Mouse (Mus musculus) urinary bladder, adult 18-20 months (tissue): Measurements from ENCODE around the gene Rmnd1.
"Not testable (repeated sequence)": the region's sequence is repeated elsewhere in the genome, so short reads cannot be mapped to it uniquely, and the experiment has no call there.

Source experiments
- DNase-seq, 2 experiments: peaks; one replicate each; pipeline ENCODE4 v3.0.0; 2022; ENCODE audit warnings: low spot score in 2 of 2, mixed read lengths in 2 of 2

Rmnd1 gene

DNA sequence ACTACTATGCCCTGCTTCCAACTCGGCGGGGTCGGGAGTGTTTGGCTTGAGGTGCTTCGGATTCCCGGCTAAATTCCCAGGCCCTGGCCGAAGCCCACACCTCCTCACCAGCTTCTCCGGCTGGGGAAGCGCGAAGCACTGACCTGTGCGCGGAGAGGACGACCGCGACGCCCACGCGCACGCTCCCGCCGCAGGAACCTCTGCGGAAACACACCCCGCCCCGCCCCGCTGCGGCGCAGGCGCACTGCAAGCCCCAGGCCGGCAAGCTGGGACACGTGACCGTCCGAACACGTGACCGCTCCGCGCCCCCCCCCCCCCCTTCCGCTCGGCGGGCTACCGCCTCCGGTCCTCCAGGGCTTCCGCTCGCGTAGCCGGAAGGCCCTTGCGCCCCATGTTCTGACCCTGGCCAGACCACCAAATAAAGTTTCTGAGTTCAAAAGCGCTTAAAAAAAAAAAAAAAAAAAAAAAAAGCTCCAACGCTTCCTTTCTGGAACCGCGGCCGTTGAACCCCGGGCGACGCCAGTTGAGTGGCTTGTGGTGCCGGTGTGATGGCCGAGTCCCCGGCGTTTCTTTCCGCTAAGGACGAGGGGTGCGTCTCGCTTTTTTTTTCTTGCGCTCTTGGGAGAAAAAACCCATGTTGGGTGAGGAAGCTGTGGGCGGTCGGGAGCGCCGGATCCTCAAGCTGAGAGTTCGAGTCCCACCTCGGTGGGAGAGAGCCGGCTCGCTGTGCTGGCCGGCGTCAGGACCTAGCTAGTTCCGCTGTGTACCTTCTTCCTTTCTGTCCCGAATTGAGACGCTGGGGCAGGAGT is at the start of gene Rmnd1, which contains the start of gene Armt1:
Gene Rmnd1, minus strand, starts transcription at position 266 of the 809 bp plus-strand sequence.
Gene Armt1, plus strand, starts transcription at position 345 of the 809 bp plus-strand sequence.
- peak; percentile 89 to 92 for DNase-seq

DNA sequence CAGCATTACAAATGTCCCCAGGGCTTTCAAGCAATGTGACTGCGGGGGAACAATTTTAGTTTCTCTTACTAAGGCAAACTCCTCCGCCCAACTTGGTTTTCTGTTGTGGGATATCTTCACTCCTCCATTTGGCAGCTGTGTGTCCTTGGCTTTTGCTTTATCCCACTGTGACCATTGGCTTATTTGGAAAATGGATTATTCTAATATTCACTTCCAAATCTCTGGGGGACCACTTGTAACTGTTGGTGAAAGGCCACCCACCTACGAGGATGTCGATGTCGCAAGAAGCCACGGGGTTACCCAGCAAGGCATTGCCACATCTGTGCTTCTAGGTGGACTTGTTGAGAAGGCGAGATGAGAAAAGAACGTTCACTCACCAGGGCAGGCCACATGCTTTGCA is 49.5 kb upstream of the Rmnd1 start:
- peak in 1 of 2 experiments; percentile 6 for DNase-seq

DNA sequence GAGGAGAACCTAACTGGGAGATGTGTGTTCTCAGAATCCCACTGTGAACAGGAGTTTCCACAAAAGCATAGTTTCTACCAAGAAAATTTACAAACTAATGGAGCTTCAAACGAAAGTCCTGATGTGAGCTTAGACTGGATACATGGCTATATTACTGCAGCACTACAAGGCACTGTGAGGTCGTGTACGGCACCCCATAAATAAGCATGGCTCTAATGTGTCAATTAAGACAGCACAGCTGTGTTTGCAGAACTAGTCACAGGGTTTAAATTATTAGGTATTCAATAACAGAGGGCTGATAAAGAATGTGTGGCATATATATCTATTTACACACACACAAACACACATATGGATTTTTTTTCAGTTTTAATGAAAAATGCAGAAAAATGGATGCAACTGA is 48.7 kb upstream of the Rmnd1 start:
- no peak for DNase-seq

- no peak for DNase-seq
Observed at GRCm38 (mm10) chr10:4476604-4477003, 44.4 kb upstream of the Rmnd1 start.

DNA sequence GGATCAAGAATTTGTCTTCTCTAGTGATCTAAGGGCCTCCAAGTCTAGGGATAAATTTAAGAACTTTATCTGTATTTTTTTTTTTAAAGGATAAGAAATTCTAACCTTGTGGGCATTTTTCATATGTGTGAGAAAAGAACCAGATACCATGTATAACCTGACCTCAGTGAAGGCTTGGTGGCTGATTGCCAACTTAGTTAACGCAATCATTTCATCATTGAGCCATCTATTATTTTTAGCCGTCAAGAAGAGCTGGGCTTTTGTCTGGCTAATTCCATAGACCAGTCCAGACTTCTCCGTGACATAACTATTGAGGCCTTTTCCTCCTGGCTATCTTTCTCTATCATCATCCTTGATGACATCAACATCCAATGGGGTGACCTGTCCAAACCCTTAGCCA is 43.2 kb upstream of the Rmnd1 start:
- DNase-seq = no peak

GRCm38 (mm10) chr10:4473591-4473993 is 41.4 kb upstream of the Rmnd1 start:
- DNase-seq = no peak

- DNase-seq = no peak
Observed at GRCm38 (mm10) chr10:4469406-4469805, 37.2 kb upstream of the Rmnd1 start.

DNA sequence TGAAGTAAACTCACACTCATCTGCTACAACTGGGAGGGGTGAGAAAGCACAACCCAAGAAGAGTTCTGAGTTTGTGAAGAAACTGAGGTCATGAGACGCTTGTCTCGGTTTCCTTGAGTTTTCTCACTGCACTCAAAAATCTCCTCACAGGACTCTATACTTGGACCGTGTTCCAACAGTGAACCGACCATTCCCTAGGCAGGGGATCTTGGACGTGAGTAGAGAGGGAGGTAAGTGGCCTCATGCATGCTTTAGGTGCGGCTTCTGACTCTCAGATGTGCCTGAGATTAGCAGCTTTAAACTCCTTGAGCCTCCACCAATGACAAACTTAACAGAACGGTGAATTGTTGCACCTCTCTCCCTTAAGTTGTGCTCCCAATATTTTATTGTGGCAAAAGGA is 33.6 kb upstream of the Rmnd1 start:
- no peak for DNase-seq

DNA sequence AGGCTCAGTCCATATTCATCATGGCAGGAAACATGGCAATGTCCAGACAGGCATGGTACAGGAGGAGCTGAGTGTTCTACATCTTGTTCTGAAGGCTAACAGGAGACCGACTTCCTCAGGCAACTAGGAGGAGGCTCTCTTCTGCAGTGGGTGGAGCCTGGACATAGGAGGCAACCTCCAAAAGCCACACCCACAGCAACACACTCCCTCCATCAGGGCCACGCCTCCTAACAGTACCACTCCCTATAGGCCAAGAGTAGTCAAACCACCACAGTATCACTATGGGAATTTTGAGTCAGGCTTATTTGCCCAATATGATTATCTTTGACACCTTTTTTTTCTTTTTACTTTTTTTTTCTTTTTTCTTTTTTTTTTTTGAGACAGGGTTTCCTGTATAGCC is 28.0 kb upstream of the Rmnd1 start:
- DNase-seq = no peak

GRCm38 (mm10) chr10:4456409-4456808 is 24.2 kb upstream of the Rmnd1 start:
- DNase-seq = no peak

DNA sequence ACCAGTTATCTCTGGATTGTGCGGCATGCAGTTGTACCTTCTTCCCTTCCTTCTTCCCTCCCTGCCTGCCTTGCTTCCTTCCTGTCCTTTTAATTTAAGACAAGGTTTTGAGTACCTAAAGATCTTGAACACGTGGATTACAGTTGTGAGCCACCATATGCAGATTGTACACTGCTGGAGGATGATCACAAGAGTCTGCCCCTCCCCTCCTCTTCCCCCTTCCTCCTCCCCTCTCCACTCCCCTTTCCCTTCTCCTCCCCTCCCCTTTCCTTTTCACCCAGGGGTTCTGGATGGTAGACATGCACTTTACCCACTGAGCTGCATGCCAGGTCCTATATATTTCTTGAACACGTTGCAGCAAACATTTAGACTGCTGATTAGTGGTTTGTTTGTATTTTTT is 3.2 kb upstream of the Rmnd1 start:
- DNase-seq = no peak

DNA sequence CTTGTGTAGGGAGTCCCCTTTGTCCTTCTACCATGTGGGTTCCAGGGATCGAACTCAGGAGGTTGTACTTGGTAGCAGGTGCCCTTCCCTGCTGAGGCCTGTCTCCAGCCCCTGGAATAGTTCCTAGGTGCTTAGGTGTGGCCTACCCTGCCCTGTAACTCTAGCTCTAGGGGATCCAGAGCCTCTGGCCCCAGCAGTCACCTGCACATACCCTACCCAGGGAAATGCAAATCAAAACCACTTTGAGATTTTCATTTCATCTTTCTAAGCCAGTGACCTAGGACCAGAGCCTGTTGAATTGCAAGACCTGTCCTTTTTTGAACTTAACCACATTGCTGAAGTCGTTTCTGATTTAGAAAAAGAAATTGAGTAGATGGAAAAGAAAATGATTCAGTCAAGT is 1.7 kb upstream of the Rmnd1 start:
- DNase-seq = not testable (repeated sequence)

DNA sequence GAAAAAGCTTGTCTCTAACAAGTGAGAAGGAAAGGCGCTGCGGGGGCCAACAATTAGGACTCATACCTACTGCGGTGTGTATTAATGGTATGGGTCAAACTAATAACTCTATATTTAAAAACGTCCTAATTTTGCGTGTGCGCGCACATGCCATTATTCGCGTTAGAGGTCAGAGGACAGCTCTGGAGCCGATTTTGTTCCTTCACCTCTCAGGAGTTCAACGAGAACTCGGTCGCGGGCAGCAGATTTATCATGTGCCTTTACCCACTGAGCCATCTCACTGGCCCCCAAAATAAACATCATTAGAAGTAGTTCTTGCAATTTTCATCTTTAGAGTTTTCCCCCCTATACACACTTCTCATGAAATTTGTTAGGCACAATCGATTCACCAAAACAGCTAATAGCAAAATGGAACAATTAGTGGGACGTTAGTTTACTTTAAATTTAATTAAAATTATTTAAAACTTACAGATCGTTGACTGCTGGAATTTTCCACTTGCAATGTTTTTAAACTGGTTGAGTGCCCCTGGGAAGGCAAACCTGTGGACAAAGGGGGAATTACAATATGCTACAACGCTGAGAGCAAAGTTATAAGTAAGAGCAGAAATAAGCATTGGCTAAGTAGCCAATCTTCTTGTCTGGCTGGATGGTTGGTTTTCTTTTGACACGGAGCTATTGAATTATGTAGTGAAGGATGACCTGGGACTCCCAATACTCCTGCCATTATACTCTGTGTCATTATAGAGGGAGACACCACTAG is 988 bp upstream of the Rmnd1 start:
- peak in 1 of 2 experiments; percentile 8 for DNase-seq

GRCm38 (mm10) chr10:4431746-4432122 is 454 bp downstream of the Rmnd1 start:
- no peak for DNase-seq

DNA sequence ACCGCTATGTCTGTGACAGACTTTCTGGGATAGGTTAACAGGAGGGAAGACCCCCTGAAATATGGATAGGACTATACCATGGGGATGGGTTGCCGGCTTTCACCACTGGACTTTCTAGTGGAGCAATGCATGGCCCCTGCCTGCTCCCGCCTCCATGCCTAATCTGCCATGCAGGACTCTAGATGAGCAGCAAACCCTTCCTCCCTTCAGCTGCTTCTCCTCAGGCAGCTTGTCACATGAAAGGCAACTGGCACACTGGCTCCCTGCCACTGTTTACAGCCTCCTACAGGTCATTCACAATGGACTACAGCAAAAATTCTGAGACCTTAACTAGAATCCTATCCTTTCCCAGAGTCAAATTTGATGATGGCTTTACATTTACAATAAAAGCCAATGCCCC is 1.4 kb downstream of the Rmnd1 start:
- DNase-seq = no peak

DNA sequence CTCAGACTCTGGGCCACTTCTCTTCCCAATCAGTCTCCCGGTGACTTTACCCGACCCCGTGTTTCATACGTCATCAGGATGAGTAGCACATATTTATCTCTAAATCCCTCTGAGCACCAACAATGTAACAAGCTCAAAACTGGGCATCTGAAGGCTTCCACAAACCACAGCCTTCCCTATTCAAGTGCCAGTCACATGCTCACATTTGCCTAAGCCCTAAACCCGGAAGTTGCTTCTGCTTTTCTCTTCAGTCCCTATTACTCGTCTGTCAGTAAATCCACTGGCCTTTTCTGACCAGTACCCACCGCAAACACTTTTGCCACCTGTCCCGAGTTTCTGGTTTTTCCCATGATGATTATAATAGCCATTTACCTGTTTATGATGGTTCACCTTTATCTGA is 1.8 kb downstream of the Rmnd1 start:
- no peak for DNase-seq

DNA sequence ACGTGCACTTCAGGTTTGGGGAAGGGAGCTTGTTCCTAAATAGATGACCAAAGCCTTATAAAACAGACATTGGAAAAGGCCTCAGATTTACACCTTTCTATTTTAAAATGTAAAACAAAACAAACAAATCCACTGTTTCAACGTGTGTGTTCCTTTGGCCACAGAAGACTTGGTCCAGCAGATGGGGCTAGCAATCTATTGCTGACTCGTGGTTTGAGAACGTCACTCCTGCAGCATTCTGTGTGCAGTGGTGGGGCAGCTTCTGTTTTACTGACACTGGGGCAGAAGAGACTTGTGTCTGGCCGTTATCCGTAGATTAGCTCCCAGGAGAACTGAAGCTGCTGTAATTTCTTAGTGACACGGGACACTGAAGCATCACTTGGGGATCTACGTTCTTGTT is 6.9 kb downstream of the Rmnd1 start:
- no peak for DNase-seq

DNA sequence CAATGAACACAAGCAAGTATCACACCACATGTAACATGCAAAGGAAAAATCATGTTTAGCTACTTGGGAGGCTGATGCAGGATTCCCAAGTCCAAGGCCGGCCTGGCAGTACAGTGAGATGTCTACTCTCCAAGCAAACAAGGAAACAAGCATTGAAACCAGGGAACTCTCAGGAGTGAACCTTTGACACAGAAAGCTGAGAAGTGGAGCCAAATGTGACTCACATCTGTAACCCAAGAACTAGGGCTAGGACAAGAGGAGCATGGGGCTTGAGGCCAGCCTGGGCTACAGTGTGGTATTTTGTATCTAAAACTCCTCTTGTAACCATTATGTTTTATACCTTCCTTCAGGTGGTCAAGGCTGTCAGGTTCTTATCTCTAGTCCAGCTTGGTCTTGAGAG is 25.0 kb downstream of the Rmnd1 start:
- DNase-seq = no peak

DNA sequence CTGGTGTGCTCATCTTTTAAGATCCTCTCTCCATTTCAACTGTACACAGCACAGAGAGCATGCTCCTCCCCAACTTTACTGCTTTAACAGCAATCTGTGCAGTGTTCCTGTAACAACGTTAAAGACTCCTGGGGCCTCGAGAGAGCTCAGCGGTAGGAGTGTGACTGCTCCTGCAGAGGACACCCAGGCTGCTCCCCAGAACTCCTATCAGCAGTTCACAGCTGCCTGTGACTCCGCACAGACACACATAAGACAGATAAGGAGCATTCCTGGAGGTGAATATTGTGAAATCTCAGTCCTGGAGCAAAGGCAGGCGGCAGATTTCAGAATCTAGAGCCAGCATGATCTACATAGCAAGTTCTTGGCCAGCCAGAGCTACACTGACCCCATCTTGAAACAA is 26.7 kb downstream of the Rmnd1 start:
- no peak for DNase-seq

GRCm38 (mm10) chr10:4404895-4405491 is 27.2 kb downstream of the Rmnd1 start:
- no peak for DNase-seq

DNA sequence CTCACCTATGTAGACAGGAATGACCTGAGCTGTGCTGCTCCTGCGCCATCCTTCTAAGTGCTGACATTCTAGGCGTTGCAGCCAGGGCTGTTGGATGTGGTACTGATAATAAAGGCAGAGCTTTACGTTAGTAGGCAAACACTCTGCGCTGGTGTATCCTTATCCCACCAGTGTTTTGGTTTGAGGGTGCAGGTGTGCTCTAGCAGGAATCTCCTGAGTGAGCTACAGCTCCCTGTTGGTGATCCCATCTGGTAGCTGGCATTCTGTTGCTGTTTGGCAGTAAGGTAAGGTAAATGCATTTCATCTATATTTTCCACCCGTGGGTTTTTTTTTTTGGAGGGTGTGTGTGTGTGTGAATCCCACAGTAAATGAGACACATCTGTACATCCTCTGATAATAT is 34.1 kb downstream of the Rmnd1 start:
- no peak for DNase-seq

- DNase-seq = no peak
Observed at GRCm38 (mm10) chr10:4395321-4395720, 36.9 kb downstream of the Rmnd1 start.

GRCm38 (mm10) chr10:4391851-4392250 is 40.3 kb downstream of the Rmnd1 start:
- no peak for DNase-seq
